Mouse (Mus musculus) midbrain, embryonic 14.5 days (tissue): ENCODE data around the gene Ttc34. TPM values are rescaled to one million over a fixed set of nuclear protein-coding genes. Genes with fewer than 3 reads are reported as not detected.

Source experiments
- ATAC-seq: fragments of 200-750 bp; cut with Nextera tagmentation; 2 replicates; pipeline ENCODE4 v1.8.0; 2017; ENCODE audit warnings: moderate number of reproducible peaks, moderate library complexity; ENCODE audit not compliant: low FRiP score, low TSS enrichment
- DNase-seq: peaks from one replicate; pipeline ENCODE4 v3.0.0-alpha.2; 2015
- H3K27ac ChIP-seq: fragments of 300-500 bp; sonication (generic); replicated peaks from 2 replicates; pipeline ENCODE4 v1.5.1; 2014; ENCODE audit warnings: mild to moderate bottlenecking, low read depth, low read length, moderate library complexity
- H3K27me3 ChIP-seq: fragments of 300-500 bp; sonication (generic); 2 replicates; pipeline ENCODE4 v1.6.1; 2014; ENCODE audit warnings: low read length, control low read depth, mixed read lengths; ENCODE audit not compliant: control insufficient read depth, insufficient read depth
- H3K36me3 ChIP-seq: fragments of 300-500 bp; sonication (generic); 2 replicates; pipeline ENCODE4 v1.6.1; 2014; ENCODE audit warnings: low read length, control low read depth; ENCODE audit not compliant: control insufficient read depth, insufficient read depth
- H3K4me1 ChIP-seq: fragments of 300-500 bp; sonication (generic); 2 replicates; pipeline ENCODE4 v1.6.1; 2014; ENCODE audit warnings: mild to moderate bottlenecking, antibody characterized with exemption, low read length, control low read depth; ENCODE audit not compliant: control insufficient read depth, insufficient read depth
- H3K4me2 ChIP-seq: fragments of 300-500 bp; sonication (generic); 2 replicates; pipeline ENCODE4 v1.6.1; 2014; ENCODE audit warnings: mild to moderate bottlenecking, low read length, moderate library complexity
- H3K4me3 ChIP-seq: fragments of 300-500 bp; sonication (generic); replicated peaks from 2 replicates; pipeline ENCODE4 v1.5.1; 2014; ENCODE audit warnings: low read depth, low read length
- H3K9ac ChIP-seq: fragments of 300-500 bp; sonication (generic); replicated peaks from 2 replicates; pipeline ENCODE4 v1.6.1; 2014; ENCODE audit warnings: mild to moderate bottlenecking, low read length, moderate library complexity
- H3K9me3 ChIP-seq: fragments of 300-500 bp; sonication (generic); 2 replicates; pipeline ENCODE4 v1.6.1; 2016; ENCODE audit warnings: low read length, control low read depth, mixed read lengths; ENCODE audit not compliant: control insufficient read depth
- WGBS: fragments of 180-500 bp; shearing (Covaris S2); extraction: QIAGEN DNeasy Blood & Tissue Kit; methylation state at CpG from one replicate; pipeline ENCODE4 v1.1.7; 2014; 5-methylcytosine and 5-hydroxymethylcytosine counted together
- polyA plus RNA-seq: library from polyadenylated mRNA; unstranded; fragments of >200 nt; fragmentation: Nextera tagmentation; extraction: Ambion mirVana; gene quantifications from 2 replicates; pipeline ENCODE4 v1.2.1, GENCODE M21; 2014

The Ttc34 gene
- polyA plus RNA-seq, 1 experiment from 2014 or later = 1.8 TPM

GRCm38 (mm10) chr4:154864271-154864771 lies 27.1 kb downstream of the Ttc34 start:
- 1% methylated on average over 18 of the region's 18 CpGs for WGBS

GRCm38 (mm10) chr4:154864961-154865760 lies 27.9 kb downstream of the Ttc34 start:
- no peak for DNase-seq
- Histone ChIP-seq H3K4me3 (no peak overlapping the region), H3K36me3 (no peaks in the 10 kb centered on the region), H3K9ac (peak overlapping the region; percentile 45; the same call in 1 of the 2 replicates), H3K27me3 (no peaks in the 10 kb centered on the region), H3K9me3 (no peaks in the 10 kb centered on the region), H3K4me2 (peak overlapping the region; percentile 55), H3K4me1 (peaks cover 11% of the 10 kb centered on the region), H3K27ac (peak overlapping the region; percentile 69)
- no peak for ATAC-seq
- 80% methylated on average over 18 of the region's 18 CpGs for WGBS

More at GRCm38 (mm10) chr4:154864271-154864771, 27.1 kb downstream of the Ttc34 start:
- Histone ChIP-seq H3K27ac (peak overlapping the region; percentile 69), H3K4me1 (peaks cover 11% of the 10 kb centered on the region), H3K4me3 (peak overlapping the region; percentile 33), H3K36me3 (no peaks in the 10 kb centered on the region), H3K27me3 (no peaks in the 10 kb centered on the region), H3K9me3 (no peaks in the 10 kb centered on the region), H3K9ac (peak overlapping the region; percentile 45; the same call in 1 of the 2 replicates), H3K4me2 (peak overlapping the region; percentile 55)
- peak; percentile 89 for ATAC-seq
- peak; percentile 97 for DNase-seq

DNA sequence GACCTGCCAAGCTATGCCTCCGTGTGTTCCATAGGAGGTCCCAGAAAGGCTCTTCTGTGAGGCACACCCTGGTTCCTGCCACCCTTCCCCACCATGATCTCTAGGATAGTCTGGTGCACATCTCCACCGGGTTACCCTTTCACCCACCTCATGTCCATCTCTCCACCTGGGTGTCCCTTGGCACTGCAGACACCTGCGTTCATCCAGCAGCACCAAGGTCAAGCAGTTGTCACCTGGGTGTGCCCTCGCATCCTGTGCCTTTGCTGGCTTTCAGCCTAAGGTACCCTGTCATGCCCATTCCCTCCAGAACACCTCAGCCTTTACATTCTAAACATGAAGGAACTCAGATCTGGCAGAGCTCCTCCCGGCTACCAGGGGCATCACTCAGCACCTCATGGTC lies 29.1 kb downstream of the Ttc34 start:
- H3K4me1 ChIP-seq = peaks cover 11% of the 10 kb centered on the region
- H3K27ac ChIP-seq = no peak overlapping the region
- ATAC-seq = no peak
- H3K9ac ChIP-seq = no peak overlapping the region
- H3K36me3 ChIP-seq = no peaks in the 10 kb centered on the region
- no peaks in the 10 kb centered on the region for H3K9me3 ChIP-seq
- WGBS = 90% methylated on average over 5 of the region's 5 CpGs
- H3K27me3 ChIP-seq = no peaks in the 10 kb centered on the region
- no peak for DNase-seq
- no peak overlapping the region for H3K4me2 ChIP-seq
- H3K4me3 ChIP-seq = no peak overlapping the region

- no peak overlapping the region for H3K9ac ChIP-seq
- H3K27me3 ChIP-seq = no peaks in the 10 kb centered on the region
- H3K4me2 ChIP-seq = no peak overlapping the region
- H3K4me1 ChIP-seq = peaks cover 16% of the 10 kb centered on the region
- WGBS = 84% methylated on average over 6 of the region's 6 CpGs
- H3K9me3 ChIP-seq = no peaks in the 10 kb centered on the region
- no peak for DNase-seq
- no peak overlapping the region for H3K4me3 ChIP-seq
- H3K27ac ChIP-seq = no peak overlapping the region
- no peaks in the 10 kb centered on the region for H3K36me3 ChIP-seq
- ATAC-seq = no peak
Observed at GRCm38 (mm10) chr4:154867257-154867656, 30.0 kb downstream of the Ttc34 start.

DNA sequence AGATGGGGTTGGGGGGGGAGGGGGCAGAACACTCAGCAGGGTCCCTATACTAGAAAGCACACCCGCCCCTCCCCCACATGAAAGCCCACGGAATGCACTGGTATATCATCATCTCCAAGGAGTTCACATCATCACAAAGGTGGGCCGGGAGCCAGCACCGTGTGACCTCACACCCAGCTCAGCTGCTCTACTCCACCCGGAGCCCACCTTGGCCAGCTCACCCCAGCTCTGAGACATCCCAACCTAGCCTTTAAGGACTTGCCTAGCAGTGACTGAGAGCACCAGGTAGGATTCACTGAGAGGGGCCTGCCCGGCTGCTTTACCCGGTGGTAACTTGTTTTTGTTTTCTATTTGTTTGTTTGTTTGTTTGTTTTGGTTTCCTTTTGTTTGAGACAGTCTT lies 32.2 kb downstream of the Ttc34 start, which contains the start of gene Mmel1:
TSS of gene Mmel1 (plus strand) at position 146 of the 400 bp plus-strand sequence.
- Histone ChIP-seq H3K9me3 (no peaks in the 10 kb centered on the region), H3K4me3 (no peak within 1 kb of the TSS), H3K36me3 (no peaks in the 10 kb centered on the region), H3K4me2 (no peak within 1 kb of the TSS), H3K4me1 (peaks cover 11% of the 10 kb centered on the region; the same call in 1 of the 2 replicates), H3K9ac (no peak within 1 kb of the TSS), H3K27me3 (no peaks in the 10 kb centered on the region), H3K27ac (no peak within 1 kb of the TSS)
- no peak for DNase-seq
- ATAC-seq = no peak
- WGBS = 84% methylated on average over 7 of the region's 7 CpGs

DNA sequence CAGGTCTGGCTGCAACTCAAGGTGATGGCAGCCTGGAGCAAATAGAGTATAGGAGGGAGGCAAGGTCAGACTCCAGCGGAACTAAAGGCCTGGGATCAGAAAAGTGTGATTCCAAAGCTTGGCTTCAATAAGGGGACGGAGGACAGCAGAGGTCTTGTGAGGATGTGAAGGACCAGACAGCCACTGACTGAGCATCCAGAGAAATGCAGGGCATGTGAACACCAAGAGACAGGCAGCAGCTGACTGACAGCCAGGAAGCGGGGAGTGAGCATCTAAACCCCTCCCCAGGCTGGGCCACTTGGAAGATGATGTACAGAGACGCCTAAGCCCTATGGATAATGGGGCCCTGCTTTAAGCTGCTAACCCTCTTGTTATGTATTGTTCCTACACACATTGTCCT lies 33.5 kb downstream of the Ttc34 start:
- DNase-seq (no peak), ATAC-seq (no peak)
- H3K27ac ChIP-seq = no peak overlapping the region
- WGBS = 59% methylated on average over 4 of the region's 4 CpGs
- H3K9me3 ChIP-seq = no peaks in the 10 kb centered on the region
- H3K27me3 ChIP-seq = no peaks in the 10 kb centered on the region
- no peak overlapping the region for H3K4me3 ChIP-seq
- H3K9ac ChIP-seq = no peak overlapping the region
- no peaks in the 10 kb centered on the region for H3K36me3 ChIP-seq
- peaks cover 5% of the 10 kb centered on the region; the same call in 1 of the 2 replicates for H3K4me1 ChIP-seq
- no peak overlapping the region for H3K4me2 ChIP-seq

GRCm38 (mm10) chr4:154871757-154872251 lies 34.5 kb downstream of the Ttc34 start:
- no peak overlapping the region for H3K27ac ChIP-seq
- no peaks in the 10 kb centered on the region for H3K9me3 ChIP-seq
- ATAC-seq (peak; percentile 20; the same call in 1 of the 2 replicates), DNase-seq (peak; percentile 63)
- H3K4me2 ChIP-seq = peak overlapping the region; percentile 48
- H3K4me3 ChIP-seq = peak overlapping the region; percentile 21; the same call in 1 of the 2 replicates
- no peaks in the 10 kb centered on the region for H3K27me3 ChIP-seq
- peak overlapping the region; percentile 37; the same call in 1 of the 2 replicates for H3K9ac ChIP-seq
- under 1% methylated on average over 13 of the region's 13 CpGs for WGBS
- H3K4me1 ChIP-seq = peaks cover 5% of the 10 kb centered on the region; the same call in 1 of the 2 replicates
- no peaks in the 10 kb centered on the region for H3K36me3 ChIP-seq

DNA sequence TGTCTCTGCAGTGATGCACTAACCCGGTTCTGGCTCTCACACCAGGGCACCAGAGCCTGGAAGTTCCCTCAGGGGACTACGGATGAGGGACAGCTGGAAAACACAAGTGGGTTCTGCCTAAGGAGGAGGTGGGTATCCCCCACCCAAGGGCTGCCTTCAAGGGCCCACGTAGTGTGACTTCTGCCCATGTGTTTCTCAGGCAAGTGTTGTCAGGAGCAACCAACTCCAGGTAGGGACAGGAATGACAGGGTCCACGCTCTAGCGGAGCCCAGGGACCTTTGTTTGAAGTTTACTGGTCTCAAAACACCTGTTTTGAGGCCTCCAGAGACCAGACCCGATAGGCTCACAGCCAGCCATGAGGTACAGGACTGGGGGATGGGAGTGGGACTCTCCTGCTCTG lies 35.9 kb downstream of the Ttc34 start:
- H3K27me3 ChIP-seq = no peaks in the 10 kb centered on the region
- no peaks in the 10 kb centered on the region for H3K36me3 ChIP-seq
- H3K9me3 ChIP-seq = no peaks in the 10 kb centered on the region
- H3K27ac ChIP-seq = no peak overlapping the region
- DNase-seq (no peak), ATAC-seq (no peak)
- no peak overlapping the region for H3K9ac ChIP-seq
- H3K4me3 ChIP-seq = no peak overlapping the region
- H3K4me2 ChIP-seq = no peak overlapping the region
- 77% methylated on average over 6 of the region's 6 CpGs for WGBS
- H3K4me1 ChIP-seq = peaks cover 6% of the 10 kb centered on the region; the same call in 1 of the 2 replicates
